32 mouse cellular contexts compared by ENCODE assay signal in genomic region chr13:3862325-3862724, GRCm38 (mm10). TPM values are rescaled to one million over a fixed set of nuclear protein-coding genes. Genes with fewer than 3 reads are reported as not detected.
A peak's percentile ranks its signal among the peaks of the same experiment; 100 is the strongest.
DNase-seq lines count a peak whose midpoint lies in the region; ATAC-seq and TF ChIP-seq lines count a peak whose summit lies in the region.
"Had no signal": no experiment of that assay in that cellular context is flagged by ENCODE, and none has a peak within 500 bp of the region (broad histone marks: within the 10 kb centered on the region; RNA-seq: fewer than 3 reads in every experiment).

No protein-coding gene starts in this region.

- 84% methylated on average over 3 of the region's 3 CpGs for WGBS in kidney, postnatal 0 days
- 61% methylated on average over 3 of the region's 3 CpGs for WGBS in intestine, postnatal 0 days

- DNase-seq in kidney, postnatal 0 days (ENCODE audit: low spot score), result no peak
- no peak for DNase-seq in kidney, adult 18-20 months
- peak; percentile 32 for DNase-seq in urinary bladder, postnatal 14 days (ENCODE audit: low spot score)
- DNase-seq in urinary bladder, postnatal 36 days (ENCODE audit: low spot score in 2 of 2), result no peak
- DNase-seq in yolk sac, embryonic 10.5 days (ENCODE audit: low spot score), result peak; percentile 80
- DNase-seq in thymus, postnatal 14 days, result no peak
- DNase-seq: adrenal gland, adult 8-10 months; cerebellum, adult 8-10 months; cerebellum, postnatal 36 days; gastrocnemius, postnatal 14 days; heart, adult 2 months; heart, postnatal 4 days; left cerebral cortex, postnatal 4 days; right cerebral cortex, postnatal 25 days; spleen, adult 18-20 months; thymus, adult 2 months; thymus, postnatal 4 days had no signal

- H3K27me3 ChIP-seq in kidney, postnatal 0 days (ENCODE audit: insufficient read depth, low read length), result no peaks in the 10 kb centered on the region
- H3K27me3 ChIP-seq in intestine, postnatal 0 days (replicated peaks; ENCODE audit: control insufficient read depth, insufficient read depth, low read length), result no peaks in the 10 kb centered on the region
- H3K27me3 ChIP-seq: heart, embryonic 12.5 days; kidney, embryonic 15.5 days; lung, embryonic 15.5 days had no signal

- no peak for TF ChIP-seq CTCF in kidney, postnatal 0 days (IDR thresholded peaks at IDR 0.05; ENCODE audit: low read depth)
- TF ChIP-seq CTCF in intestine, postnatal 0 days (IDR thresholded peaks at IDR 0.05; ENCODE audit: low read depth), result peak; percentile 50

- ATAC-seq in kidney, postnatal 0 days (replicated peaks; ENCODE audit: low FRiP score, low read depth), result peak; percentile 44; the same call in 1 of the 2 replicates
- ATAC-seq in intestine, postnatal 0 days, result peak; percentile 73
- ATAC-seq in CD4-positive, CD25-positive, alpha-beta regulatory T cell, adult 4 months, result no peak
- ATAC-seq: activated CD4-positive, CD25-positive, alpha-beta regulatory T cell, adult 4 months; forebrain, embryonic 14.5 days; midbrain, embryonic 16.5 days had no signal

- no peaks in the 10 kb centered on the region for H3K4me1 ChIP-seq in kidney, postnatal 0 days (replicated peaks; ENCODE audit: insufficient read depth, low read length)
- no peaks in the 10 kb centered on the region for H3K4me1 ChIP-seq in intestine, postnatal 0 days (replicated peaks; ENCODE audit: control insufficient read depth, insufficient read depth, low read length)
- H3K4me1 ChIP-seq: kidney, embryonic 15.5 days; lung, embryonic 15.5 days had no signal

- no peaks in the 10 kb centered on the region for H3K36me3 ChIP-seq in kidney, postnatal 0 days (ENCODE audit: insufficient read depth, low read length)
- H3K36me3 ChIP-seq in intestine, postnatal 0 days (ENCODE audit: control insufficient read depth, insufficient read depth), result no peaks in the 10 kb centered on the region
- H3K36me3 ChIP-seq: heart, embryonic 12.5 days; kidney, embryonic 15.5 days; lung, embryonic 15.5 days had no signal

- no peak overlapping the region for H3K9ac ChIP-seq in kidney, postnatal 0 days (ENCODE audit: low read depth, low read length)
- no peak overlapping the region for H3K9ac ChIP-seq in intestine, postnatal 0 days (ENCODE audit: low read depth, low read length)
- H3K9ac ChIP-seq: heart, embryonic 12.5 days; hindbrain, embryonic 14.5 days; kidney, embryonic 15.5 days; lung, embryonic 15.5 days had no signal

- no peak overlapping the region for H3K4me3 ChIP-seq in kidney, postnatal 0 days (replicated peaks; ENCODE audit: low read depth, low read length)
- no peak overlapping the region for H3K4me3 ChIP-seq in intestine, postnatal 0 days (ENCODE audit: low read depth, low read length)
- H3K4me3 ChIP-seq: heart, adult 2 months; heart, embryonic 12.5 days; kidney, embryonic 15.5 days; layer of hippocampus, adult 2 months; left cerebral cortex, adult 2 months; lung, embryonic 15.5 days had no signal

- no peak overlapping the region for H3K27ac ChIP-seq in kidney, postnatal 0 days
- H3K27ac ChIP-seq in intestine, postnatal 0 days (ENCODE audit: low read depth, low read length), result no peak overlapping the region
- H3K27ac ChIP-seq: heart, adult 2 months; hindbrain, embryonic 14.5 days; kidney, embryonic 15.5 days; layer of hippocampus, adult 2 months; left cerebral cortex, adult 2 months; lung, embryonic 15.5 days had no signal

- no peaks in the 10 kb centered on the region for H3K9me3 ChIP-seq in kidney, postnatal 0 days (replicated peaks; ENCODE audit: low read length)
- no peaks in the 10 kb centered on the region for H3K9me3 ChIP-seq in intestine, postnatal 0 days (ENCODE audit: control insufficient read depth)
- H3K9me3 ChIP-seq: heart, embryonic 12.5 days; kidney, embryonic 15.5 days; lung, embryonic 15.5 days had no signal

- H3K4me2 ChIP-seq in kidney, postnatal 0 days (ENCODE audit: low read length), result no peak overlapping the region
- H3K4me2 ChIP-seq in intestine, postnatal 0 days (replicated peaks; ENCODE audit: low read depth), result no peak overlapping the region
- H3K4me2 ChIP-seq: heart, embryonic 12.5 days; hindbrain, embryonic 14.5 days; kidney, embryonic 15.5 days; lung, embryonic 15.5 days; midbrain, embryonic 11.5 days had no signal

RNA-seq across cellular contexts. Expression of gene Calm5, which starts 8.4 kb away (rescaled TPM):
- not detected in 2 replicates for polyA plus RNA-seq in kidney, postnatal 0 days (2015; fragmentation: Nextera tagmentation; extraction: Ambion mirVana)
- polyA plus RNA-seq in intestine, postnatal 0 days (2015; fragmentation: Nextera tagmentation; extraction: Ambion mirVana), result not detected in 2 replicates
- not detected for polyA plus RNA-seq in CD4-positive, CD25-positive, alpha-beta regulatory T cell, adult 4 months (2017; shearing (Covaris generic))
- polyA plus RNA-seq: activated CD4-positive, CD25-positive, alpha-beta regulatory T cell, adult 4 months; embryonic facial prominence, embryonic 11.5 days; forebrain, embryonic 14.5 days; heart, adult 2 months; heart, embryonic 12.5 days; heart, postnatal 0 days; hindbrain, embryonic 14.5 days; kidney, embryonic 15.5 days; lung, embryonic 15.5 days; midbrain, embryonic 11.5 days; midbrain, embryonic 16.5 days; neural tube, embryonic 11.5 days; thymus, adult 2 months had no signal

RNA-seq across cellular contexts. Expression of gene Calm4, which starts 24.8 kb away (rescaled TPM):
- not detected in 2 replicates for polyA plus RNA-seq in kidney, postnatal 0 days (2015; fragmentation: Nextera tagmentation; extraction: Ambion mirVana)
- polyA plus RNA-seq in intestine, postnatal 0 days (2015; fragmentation: Nextera tagmentation; extraction: Ambion mirVana), result not detected in 2 replicates
- polyA plus RNA-seq in CD4-positive, CD25-positive, alpha-beta regulatory T cell, adult 4 months (2017; shearing (Covaris generic)), result not detected
- polyA plus RNA-seq: activated CD4-positive, CD25-positive, alpha-beta regulatory T cell, adult 4 months; embryonic facial prominence, embryonic 11.5 days; forebrain, embryonic 14.5 days; heart, adult 2 months; heart, embryonic 12.5 days; heart, postnatal 0 days; hindbrain, embryonic 14.5 days; lung, embryonic 15.5 days; midbrain, embryonic 11.5 days; midbrain, embryonic 16.5 days; neural tube, embryonic 11.5 days had no signal

RNA-seq across cellular contexts. Expression of gene Net1, which starts 55.7 kb away (rescaled TPM):
- polyA plus RNA-seq in kidney, postnatal 0 days (2015; fragmentation: Nextera tagmentation; extraction: Ambion mirVana), result 46.0 and 52.4 TPM in 2 replicates
- polyA plus RNA-seq in intestine, postnatal 0 days (2015; fragmentation: Nextera tagmentation; extraction: Ambion mirVana), result 106 and 109 TPM in 2 replicates
- polyA plus RNA-seq in CD4-positive, CD25-positive, alpha-beta regulatory T cell, adult 4 months (2017; shearing (Covaris generic)), result 10 to 100 TPM; 26.6 to 31.7 TPM

RNA-seq across cellular contexts. Expression of gene Tubal3, which starts 55.7 kb away (rescaled TPM):
- not detected in 2 replicates for polyA plus RNA-seq in kidney, postnatal 0 days (2015; fragmentation: Nextera tagmentation; extraction: Ambion mirVana)
- polyA plus RNA-seq in intestine, postnatal 0 days (2015; fragmentation: Nextera tagmentation; extraction: Ambion mirVana), result 44.1 and 58.4 TPM in 2 replicates
- polyA plus RNA-seq in CD4-positive, CD25-positive, alpha-beta regulatory T cell, adult 4 months (2017; shearing (Covaris generic)), result under 1 TPM; 0.43 to 0.44 TPM
- polyA plus RNA-seq: embryonic facial prominence, embryonic 11.5 days; forebrain, embryonic 14.5 days; heart, adult 2 months; heart, embryonic 12.5 days; heart, postnatal 0 days; hindbrain, embryonic 14.5 days; kidney, embryonic 15.5 days; lung, embryonic 15.5 days; midbrain, embryonic 11.5 days; midbrain, embryonic 16.5 days; neural tube, embryonic 11.5 days; thymus, adult 2 months had no signal

RNA-seq across cellular contexts. Expression of gene Calml3, which starts 58.2 kb away (rescaled TPM):
- 1.4 and 1.6 TPM in 2 replicates for polyA plus RNA-seq in kidney, postnatal 0 days (2015; fragmentation: Nextera tagmentation; extraction: Ambion mirVana)
- polyA plus RNA-seq in intestine, postnatal 0 days (2015; fragmentation: Nextera tagmentation; extraction: Ambion mirVana), result not detected in 2 replicates
- polyA plus RNA-seq in CD4-positive, CD25-positive, alpha-beta regulatory T cell, adult 4 months (2017; shearing (Covaris generic)), result not detected
- polyA plus RNA-seq: activated CD4-positive, CD25-positive, alpha-beta regulatory T cell, adult 4 months; forebrain, embryonic 14.5 days; heart, embryonic 12.5 days; heart, postnatal 0 days; hindbrain, embryonic 14.5 days; midbrain, embryonic 11.5 days; midbrain, embryonic 16.5 days; neural tube, embryonic 11.5 days had no signal

Comparison
In these comparisons a context has a peak if more than half of its experiments do, and no peak if none do; other contexts are left out.
1. DNase-seq: peak in urinary bladder, postnatal 14 days (single experiment) and yolk sac, embryonic 10.5 days (single experiment); none in kidney, postnatal 0 days (single experiment), kidney, adult 18-20 months (single experiment), urinary bladder, postnatal 36 days (0 of 2) and thymus, postnatal 14 days (single experiment).